ENCODE assay signal across 17 mouse cellular contexts in genomic region chr1:170380505-170380904, GRCm38 (mm10).
DNase-seq lines count a peak whose midpoint lies in the region; TF ChIP-seq lines count a peak whose summit lies in the region.
"Had no signal": no experiment of that assay in that cellular context is flagged by ENCODE, and none has a peak within 500 bp of the region (broad histone marks: within the 10 kb centered on the region; RNA-seq: fewer than 3 reads in every experiment).

No protein-coding gene starts in this region.

- no peak for TF ChIP-seq POLR2A in ES-Bruce4 (IDR thresholded peaks at IDR 0.05; ENCODE audit: insufficient read depth, low read length)

- H3K9ac ChIP-seq in ES-Bruce4 (ENCODE audit: low read depth, poor library complexity, severe bottlenecking), result no peak overlapping the region
- H3K9ac ChIP-seq: embryonic facial prominence, embryonic 13.5 days; forebrain, embryonic 15.5 days; heart, embryonic 15.5 days had no signal

- peaks cover 2% of the 10 kb centered on the region for H3K4me1 ChIP-seq in ES-Bruce4 (ENCODE audit: control insufficient read depth, insufficient read depth, low read length)

- no peaks in the 10 kb centered on the region for H3K9me3 ChIP-seq in ES-Bruce4 (replicated peaks; ENCODE audit: control insufficient read depth, insufficient read depth, low read length, poor library complexity, severe bottlenecking)
- H3K9me3 ChIP-seq: embryonic facial prominence, embryonic 13.5 days; forebrain, embryonic 15.5 days; heart, embryonic 15.5 days had no signal

- DNase-seq in heart, adult 11 months, result peak; percentile 33
- no peak for DNase-seq in heart, postnatal 36 days
- peak; percentile 19 for DNase-seq in Muller cell, postnatal 12 days (ENCODE audit: inconsistent ontology term)
- DNase-seq in retina, postnatal 1 day, result peak; percentile 68
- DNase-seq in adrenal gland, adult (ENCODE audit: inconsistent age in 2 of 2, low spot score in 1 of 2), result no peak
- DNase-seq: adrenal gland, postnatal 14 days; cerebellum, adult 11-12 months; cerebellum, adult 9-10 months; cerebellum, postnatal 36 days; gastrocnemius, postnatal 10 days; heart, adult 2 months; heart, postnatal 14 days had no signal

- TF ChIP-seq CTCF in ES-Bruce4 (IDR thresholded peaks at IDR 0.05; ENCODE audit: low read depth, low read length), result no peak

- H3K36me3 ChIP-seq in ES-Bruce4 (ENCODE audit: control insufficient read depth, insufficient read depth, low read length, poor library complexity, severe bottlenecking), result no peaks in the 10 kb centered on the region
- H3K36me3 ChIP-seq: embryonic facial prominence, embryonic 13.5 days; forebrain, embryonic 15.5 days; heart, embryonic 15.5 days had no signal

- peak; percentile 48; the same call in 1 of the 2 replicates for TF ChIP-seq EP300 in ES-Bruce4 (IDR thresholded peaks at IDR 0.05; ENCODE audit: insufficient read depth, low read depth, low read length)

- H3K27me3 ChIP-seq in ES-Bruce4 (ENCODE audit: control insufficient read depth, insufficient read depth, low read length, poor library complexity, severe bottlenecking), result no peaks in the 10 kb centered on the region
- H3K27me3 ChIP-seq: embryonic facial prominence, embryonic 13.5 days; forebrain, embryonic 15.5 days; heart, embryonic 15.5 days; Patski had no signal

- no peak overlapping the region for H3K4me3 ChIP-seq in ES-Bruce4 (ENCODE audit: low read depth, low read length)
- H3K4me3 ChIP-seq: embryonic facial prominence, embryonic 13.5 days; forebrain, embryonic 15.5 days; heart, adult 2 months; heart, embryonic 15.5 days had no signal

- no peak overlapping the region for H3K27ac ChIP-seq in ES-Bruce4 (ENCODE audit: insufficient read depth, low read length)
- H3K27ac ChIP-seq: embryonic facial prominence, embryonic 13.5 days; forebrain, embryonic 15.5 days; heart, adult 2 months; heart, embryonic 15.5 days had no signal

- intact Hi-C loops in heart, postnatal 36 days (cut with DNase I), result no loop called here

Comparison
In these comparisons a context has a peak if more than half of its experiments do, and no peak if none do; other contexts are left out.
1. DNase-seq: peak in heart, adult 11 months (single experiment), Muller cell, postnatal 12 days (single experiment) and retina, postnatal 1 day (single experiment); none in heart, postnatal 36 days (0 of 2) and adrenal gland, adult (0 of 2).